Mouse (Mus musculus): ENCODE measurements around the gene Tfrc. TPM values are rescaled to one million over a fixed set of nuclear protein-coding genes. Genes with fewer than 3 reads are reported as not detected.

Gene Tfrc
- polyA plus RNA-seq, 1 experiment from 2014 or later: 52.5 TPM

DNA sequence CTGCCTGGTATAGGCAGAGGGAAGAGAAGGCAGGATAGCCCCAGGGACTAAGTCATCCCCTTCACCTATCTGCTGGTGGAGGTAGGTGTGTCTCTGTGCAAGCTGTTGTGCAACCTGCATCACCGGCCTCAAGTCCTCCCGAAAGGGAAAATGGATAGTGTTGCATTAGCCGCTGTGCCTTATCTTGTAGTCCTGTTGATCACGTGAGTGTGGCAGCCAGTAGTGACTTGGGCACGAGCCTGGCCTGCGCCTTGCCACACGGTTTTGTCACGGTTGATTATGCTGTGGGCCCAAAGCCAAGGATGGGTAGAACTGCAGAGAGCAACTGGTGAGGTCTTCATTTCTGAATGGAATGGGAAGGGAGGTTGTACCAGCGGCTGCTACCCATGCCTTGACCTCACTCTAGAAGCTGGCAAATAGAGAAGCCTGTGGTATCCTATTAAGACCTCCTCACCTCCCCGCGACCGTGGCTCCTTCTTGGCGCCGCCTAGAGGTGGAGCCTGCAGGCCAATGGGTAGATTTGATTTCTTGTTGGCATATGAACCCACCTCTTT, 36.7 kb downstream of the Tfrc start:
- H3K9me3 ChIP-seq (ENCODE audit: control insufficient read depth, low read length): no peaks in the 10 kb centered on the region
- 31% methylated on average over 14 of the region's 14 CpGs for WGBS
- no peaks in the 10 kb centered on the region for H3K36me3 ChIP-seq (ENCODE audit: control insufficient read depth, insufficient read depth, low read length)
- no peaks in the 10 kb centered on the region for H3K27me3 ChIP-seq (ENCODE audit: control insufficient read depth, insufficient read depth, low read length)
- H3K4me3 ChIP-seq (ENCODE audit: low read depth, low read length): peak overlapping the region; percentile 86
- no peak overlapping the region for H3K9ac ChIP-seq (ENCODE audit: low read length)
- peak overlapping the region; percentile 84 for H3K4me2 ChIP-seq (ENCODE audit: low read depth, severe bottlenecking)
- ATAC-seq (ENCODE audit: insufficient number of reproducible peaks, low FRiP score, low TSS enrichment, low read depth): no peak
- H3K4me1 ChIP-seq (ENCODE audit: control insufficient read depth, insufficient read depth, low read length): peaks cover 12% of the 10 kb centered on the region
- no peak for DNase-seq (ENCODE audit: low spot score)
- H3K27ac ChIP-seq (replicated peaks; ENCODE audit: low read depth, low read length): no peak overlapping the region

DNA sequence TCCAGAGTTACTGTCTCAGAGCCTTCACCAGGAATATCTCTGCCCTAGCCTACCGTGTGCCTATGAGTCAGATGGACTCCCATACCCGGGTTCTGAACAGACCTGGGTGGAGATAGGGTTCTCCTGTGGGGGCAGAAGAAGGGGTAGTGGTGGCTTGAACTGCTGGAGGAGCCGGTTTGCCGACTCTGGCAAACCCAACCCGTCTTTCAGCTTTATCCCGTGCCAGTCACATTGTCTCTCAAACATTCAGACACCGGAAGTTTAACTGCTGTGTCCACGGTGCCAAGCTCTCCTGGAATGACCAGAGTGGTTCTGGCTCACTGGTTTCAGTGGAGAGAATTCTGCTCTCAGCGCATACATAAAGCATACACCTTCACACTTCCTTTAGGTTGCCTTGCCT, 37.3 kb downstream of the Tfrc start:
- WGBS: 86% methylated on average over 9 of the region's 9 CpGs
- peaks cover 12% of the 10 kb centered on the region for H3K4me1 ChIP-seq (ENCODE audit: control insufficient read depth, insufficient read depth, low read length)
- ATAC-seq (ENCODE audit: insufficient number of reproducible peaks, low FRiP score, low TSS enrichment, low read depth) (no peak), DNase-seq (ENCODE audit: low spot score) (no peak)
- no peaks in the 10 kb centered on the region for H3K36me3 ChIP-seq (ENCODE audit: control insufficient read depth, insufficient read depth, low read length)
- H3K27me3 ChIP-seq (ENCODE audit: control insufficient read depth, insufficient read depth, low read length): no peaks in the 10 kb centered on the region
- peak overlapping the region; percentile 11; the same call in 1 of the 2 replicates for H3K4me3 ChIP-seq (ENCODE audit: low read depth, low read length)
- peak overlapping the region; percentile 84; the same call in 1 of the 2 replicates for H3K4me2 ChIP-seq (ENCODE audit: low read depth, severe bottlenecking)
- no peaks in the 10 kb centered on the region for H3K9me3 ChIP-seq (ENCODE audit: control insufficient read depth, low read length)
- H3K9ac ChIP-seq (ENCODE audit: low read length): no peak overlapping the region
- no peak overlapping the region for H3K27ac ChIP-seq (replicated peaks; ENCODE audit: low read depth, low read length)

DNA sequence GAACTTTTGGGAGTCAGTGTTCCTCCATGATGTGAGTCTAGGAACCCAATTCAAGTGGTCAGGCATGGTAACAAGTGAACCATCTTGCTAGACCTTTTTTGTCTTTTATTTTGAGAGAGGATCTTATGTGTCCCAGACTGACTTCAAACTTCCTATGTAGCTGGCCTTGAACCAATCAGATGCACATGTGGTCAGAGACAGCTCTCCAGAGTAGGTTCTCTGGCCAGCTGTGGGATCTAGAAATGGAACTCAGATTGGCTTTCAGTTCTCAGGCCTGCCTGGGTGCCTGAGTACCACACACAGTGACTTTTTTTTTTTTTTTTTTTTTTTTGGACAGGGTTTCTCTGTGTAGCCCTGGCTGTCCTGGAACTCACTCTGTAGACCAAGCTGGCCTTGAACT, 39.0 kb downstream of the Tfrc start:
- peaks cover 12% of the 10 kb centered on the region for H3K4me1 ChIP-seq (ENCODE audit: control insufficient read depth, insufficient read depth, low read length)
- no peak overlapping the region for H3K4me2 ChIP-seq (ENCODE audit: low read depth, severe bottlenecking)
- H3K4me3 ChIP-seq (ENCODE audit: low read depth, low read length): no peak overlapping the region
- DNase-seq (ENCODE audit: low spot score) (no peak), ATAC-seq (ENCODE audit: insufficient number of reproducible peaks, low FRiP score, low TSS enrichment, low read depth) (no peak)
- no peaks in the 10 kb centered on the region for H3K9me3 ChIP-seq (ENCODE audit: control insufficient read depth, low read length)
- no peak overlapping the region for H3K9ac ChIP-seq (ENCODE audit: low read length)
- no peaks in the 10 kb centered on the region for H3K36me3 ChIP-seq (ENCODE audit: control insufficient read depth, insufficient read depth, low read length)
- no peaks in the 10 kb centered on the region for H3K27me3 ChIP-seq (ENCODE audit: control insufficient read depth, insufficient read depth, low read length)
- H3K27ac ChIP-seq (replicated peaks; ENCODE audit: low read depth, low read length): no peak overlapping the region

GRCm38 (mm10) chr16:32650461-32650860, 41.7 kb downstream of the Tfrc start:
- no peak overlapping the region for H3K9ac ChIP-seq (ENCODE audit: low read length)
- H3K4me3 ChIP-seq (ENCODE audit: low read depth, low read length): no peak overlapping the region
- no peaks in the 10 kb centered on the region for H3K36me3 ChIP-seq (ENCODE audit: control insufficient read depth, insufficient read depth, low read length)
- no peaks in the 10 kb centered on the region for H3K27me3 ChIP-seq (ENCODE audit: control insufficient read depth, insufficient read depth, low read length)
- H3K9me3 ChIP-seq (ENCODE audit: control insufficient read depth, low read length): no peaks in the 10 kb centered on the region
- H3K4me1 ChIP-seq (ENCODE audit: control insufficient read depth, insufficient read depth, low read length): peaks cover 9% of the 10 kb centered on the region
- DNase-seq (ENCODE audit: low spot score) (no peak), ATAC-seq (ENCODE audit: insufficient number of reproducible peaks, low FRiP score, low TSS enrichment, low read depth) (no peak)
- H3K4me2 ChIP-seq (ENCODE audit: low read depth, severe bottlenecking): no peak overlapping the region
- no peak overlapping the region for H3K27ac ChIP-seq (replicated peaks; ENCODE audit: low read depth, low read length)

GRCm38 (mm10) chr16:32650974-32651618, 42.4 kb downstream of the Tfrc start:
- no peak overlapping the region for H3K4me2 ChIP-seq (ENCODE audit: low read depth, severe bottlenecking)
- no peak overlapping the region for H3K9ac ChIP-seq (ENCODE audit: low read length)
- H3K4me1 ChIP-seq (ENCODE audit: control insufficient read depth, insufficient read depth, low read length): peaks cover 4% of the 10 kb centered on the region
- no peak overlapping the region for H3K4me3 ChIP-seq (ENCODE audit: low read depth, low read length)
- no peaks in the 10 kb centered on the region for H3K9me3 ChIP-seq (ENCODE audit: control insufficient read depth, low read length)
- H3K36me3 ChIP-seq (ENCODE audit: control insufficient read depth, insufficient read depth, low read length): no peaks in the 10 kb centered on the region
- H3K27ac ChIP-seq (replicated peaks; ENCODE audit: low read depth, low read length): no peak overlapping the region
- WGBS: 84% methylated on average over 5 of the region's 5 CpGs
- no peaks in the 10 kb centered on the region for H3K27me3 ChIP-seq (ENCODE audit: control insufficient read depth, insufficient read depth, low read length)
- no peak for ATAC-seq (ENCODE audit: insufficient number of reproducible peaks, low FRiP score, low TSS enrichment, low read depth)
- no peak for DNase-seq (ENCODE audit: low spot score)

GRCm38 (mm10) chr16:32654071-32654733, 45.5 kb downstream of the Tfrc start:
- Histone ChIP-seq H3K27ac (replicated peaks; ENCODE audit: low read depth, low read length) (no peak overlapping the region), H3K27me3 (ENCODE audit: control insufficient read depth, insufficient read depth, low read length) (no peaks in the 10 kb centered on the region), H3K36me3 (ENCODE audit: control insufficient read depth, insufficient read depth, low read length) (no peaks in the 10 kb centered on the region), H3K4me3 (ENCODE audit: low read depth, low read length) (no peak overlapping the region), H3K4me2 (ENCODE audit: low read depth, severe bottlenecking) (no peak overlapping the region), H3K9me3 (ENCODE audit: control insufficient read depth, low read length) (no peaks in the 10 kb centered on the region), H3K9ac (ENCODE audit: low read length) (no peak overlapping the region), H3K4me1 (ENCODE audit: control insufficient read depth, insufficient read depth, low read length) (peaks cover 9% of the 10 kb centered on the region; the same call in 1 of the 2 replicates)
- no peak for ATAC-seq (ENCODE audit: insufficient number of reproducible peaks, low FRiP score, low TSS enrichment, low read depth)
- DNase-seq (ENCODE audit: low spot score): no peak
- 83% methylated on average over 6 of the region's 6 CpGs for WGBS

GRCm38 (mm10) chr16:32655534-32655933, 46.8 kb downstream of the Tfrc start:
- WGBS: 90% methylated on average over 4 of the region's 4 CpGs

DNA sequence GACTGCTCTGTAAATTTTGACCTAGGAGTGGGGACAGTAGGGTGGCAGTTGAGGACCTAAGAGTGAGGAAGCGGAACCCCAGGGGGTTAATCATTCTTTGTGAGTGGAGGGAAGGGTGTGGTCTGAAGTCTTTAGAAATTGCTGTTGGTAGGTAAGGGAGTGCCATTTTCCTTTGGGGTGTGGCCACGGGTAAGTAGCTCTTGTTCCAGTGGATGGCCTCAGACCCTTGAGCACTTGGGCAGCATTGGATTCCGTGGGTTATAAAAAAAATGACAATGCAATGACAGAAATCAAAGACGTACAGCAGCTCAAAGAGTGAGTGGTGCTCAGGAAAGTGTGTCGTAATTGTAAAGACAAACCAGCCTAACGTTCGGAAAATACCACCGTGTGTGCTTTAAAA, 47.6 kb downstream of the Tfrc start:
- no peak overlapping the region for H3K4me3 ChIP-seq (ENCODE audit: low read depth, low read length)
- no peak overlapping the region for H3K4me2 ChIP-seq (ENCODE audit: low read depth, severe bottlenecking)
- H3K4me1 ChIP-seq (ENCODE audit: control insufficient read depth, insufficient read depth, low read length): peaks cover 24% of the 10 kb centered on the region
- H3K27ac ChIP-seq (replicated peaks; ENCODE audit: low read depth, low read length): no peak overlapping the region
- H3K27me3 ChIP-seq (ENCODE audit: control insufficient read depth, insufficient read depth, low read length): no peaks in the 10 kb centered on the region
- WGBS: 85% methylated on average over 8 of the region's 8 CpGs
- DNase-seq (ENCODE audit: low spot score): no peak
- H3K36me3 ChIP-seq (ENCODE audit: control insufficient read depth, insufficient read depth, low read length): no peaks in the 10 kb centered on the region
- H3K9me3 ChIP-seq (ENCODE audit: control insufficient read depth, low read length): no peaks in the 10 kb centered on the region
- no peak for ATAC-seq (ENCODE audit: insufficient number of reproducible peaks, low FRiP score, low TSS enrichment, low read depth)
- no peak overlapping the region for H3K9ac ChIP-seq (ENCODE audit: low read length)

More at GRCm38 (mm10) chr16:32655534-32655933, 46.8 kb downstream of the Tfrc start:
- Histone ChIP-seq H3K27me3 (ENCODE audit: control insufficient read depth, insufficient read depth, low read length) (no peaks in the 10 kb centered on the region), H3K4me2 (ENCODE audit: low read depth, severe bottlenecking) (no peak overlapping the region), H3K4me3 (ENCODE audit: low read depth, low read length) (no peak overlapping the region), H3K36me3 (ENCODE audit: control insufficient read depth, insufficient read depth, low read length) (no peaks in the 10 kb centered on the region), H3K9ac (ENCODE audit: low read length) (no peak overlapping the region), H3K27ac (replicated peaks; ENCODE audit: low read depth, low read length) (no peak overlapping the region), H3K9me3 (ENCODE audit: control insufficient read depth, low read length) (no peaks in the 10 kb centered on the region), H3K4me1 (ENCODE audit: control insufficient read depth, insufficient read depth, low read length) (peaks cover 16% of the 10 kb centered on the region)
- DNase-seq (ENCODE audit: low spot score) (no peak), ATAC-seq (ENCODE audit: insufficient number of reproducible peaks, low FRiP score, low TSS enrichment, low read depth) (no peak)

Data from limb, embryonic 11.5 days (tissue).